Mouse (Mus musculus): Measurements from ENCODE around the gene Fcgr3. TPM values are rescaled to one million over a fixed set of nuclear protein-coding genes. Genes with fewer than 3 reads are reported as not detected.
A peak's percentile ranks its signal among the peaks of the same experiment; 100 is the strongest.
"Not testable (repeated sequence)": the region's sequence is repeated elsewhere in the genome, so short reads cannot be mapped to it uniquely, and the experiment has no call there.

The Fcgr3 gene
- polyA plus RNA-seq, 1 experiment from 2014 or later: 9.7 TPM

GRCm38 (mm10) chr1:171096110-171096964 lies 31.6 kb upstream of the Fcgr3 start:
- no peak for ATAC-seq (ENCODE audit: insufficient number of reproducible peaks, insufficient read depth, low FRiP score, low read depth)
- H3K9me3 ChIP-seq (ENCODE audit: control insufficient read depth, low read length): no peaks in the 10 kb centered on the region
- peak overlapping the region; percentile 47 for H3K4me2 ChIP-seq (ENCODE audit: low read length)
- no peaks in the 10 kb centered on the region for H3K36me3 ChIP-seq (ENCODE audit: control insufficient read depth, insufficient read depth, low read length)
- H3K4me3 ChIP-seq (ENCODE audit: control insufficient read depth in 1 of 2, insufficient read depth in 1 of 2, low read depth in 1 of 2, low read length in 2 of 2): no peak overlapping the region
- H3K9ac ChIP-seq (ENCODE audit: low read length): no peak overlapping the region
- WGBS: 23% methylated on average over 10 of the region's 10 CpGs
- H3K27me3 ChIP-seq (ENCODE audit: control insufficient read depth, insufficient read depth, low read length): no peaks in the 10 kb centered on the region
- no peak overlapping the region for H3K27ac ChIP-seq (replicated peaks in 1 of 2; ENCODE audit: control insufficient read depth in 1 of 2, insufficient read depth in 1 of 2, low read depth in 2 of 2, low read length in 2 of 2)
- peaks cover 6% of the 10 kb centered on the region in 2 experiments; a peak in 2 of 4 replicates for H3K4me1 ChIP-seq (ENCODE audit: control insufficient read depth in 2 of 2, insufficient read depth in 2 of 2, low read length in 2 of 2)

DNA sequence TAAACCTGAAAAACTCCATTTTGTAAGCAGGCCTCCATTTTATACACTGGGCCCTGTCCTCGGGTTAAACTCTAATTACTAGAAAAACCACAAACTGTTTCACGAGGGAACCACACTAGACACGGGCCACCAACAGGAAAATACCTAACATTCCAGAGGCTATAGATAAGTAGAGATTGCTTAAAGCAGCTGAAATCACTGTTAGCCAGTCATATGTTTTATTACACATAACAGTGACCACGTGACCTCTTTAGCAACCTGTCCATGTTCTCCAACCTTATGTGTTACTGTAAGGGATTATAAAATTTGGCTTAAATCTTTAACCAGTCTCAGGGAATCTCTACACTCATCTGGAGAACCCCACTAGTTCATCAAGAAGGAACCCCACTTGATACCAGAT lies 29.7 kb upstream of the Fcgr3 start:
- H3K9me3 ChIP-seq (ENCODE audit: control insufficient read depth, low read length): no peaks in the 10 kb centered on the region
- no peak for ATAC-seq (ENCODE audit: insufficient number of reproducible peaks, insufficient read depth, low FRiP score, low read depth)
- H3K4me1 ChIP-seq (ENCODE audit: control insufficient read depth in 2 of 2, insufficient read depth in 2 of 2, low read length in 2 of 2): peaks cover 6% of the 10 kb centered on the region in 2 experiments; a peak in 2 of 4 replicates
- no peaks in the 10 kb centered on the region for H3K36me3 ChIP-seq (ENCODE audit: control insufficient read depth, insufficient read depth, low read length)
- no peaks in the 10 kb centered on the region for H3K27me3 ChIP-seq (ENCODE audit: control insufficient read depth, insufficient read depth, low read length)
- H3K9ac ChIP-seq (ENCODE audit: low read length): no peak overlapping the region
- H3K4me2 ChIP-seq (ENCODE audit: low read length): no peak overlapping the region
- H3K27ac ChIP-seq (replicated peaks in 1 of 2; ENCODE audit: control insufficient read depth in 1 of 2, insufficient read depth in 1 of 2, low read depth in 2 of 2, low read length in 2 of 2): no peak overlapping the region
- no peak overlapping the region for H3K4me3 ChIP-seq (ENCODE audit: control insufficient read depth in 1 of 2, insufficient read depth in 1 of 2, low read depth in 1 of 2, low read length in 2 of 2)
- 36% methylated on average over 4 of the region's 4 CpGs for WGBS

GRCm38 (mm10) chr1:171090761-171091160 lies 26.0 kb upstream of the Fcgr3 start:
- 33% methylated on average over 2 of the region's 2 CpGs for WGBS
- no peak for ATAC-seq (ENCODE audit: insufficient number of reproducible peaks, insufficient read depth, low FRiP score, low read depth)
- Histone ChIP-seq H3K9ac (ENCODE audit: low read length) (no peak overlapping the region), H3K4me2 (ENCODE audit: low read length) (no peak overlapping the region), H3K27ac (replicated peaks in 1 of 2; ENCODE audit: control insufficient read depth in 1 of 2, insufficient read depth in 1 of 2, low read depth in 2 of 2, low read length in 2 of 2) (no peak overlapping the region), H3K4me1 (ENCODE audit: control insufficient read depth in 2 of 2, insufficient read depth in 2 of 2, low read length in 2 of 2) (peaks cover 0 to 7% of the 10 kb centered on the region in 2 experiments; a peak in 1 of 4 replicates), H3K27me3 (ENCODE audit: control insufficient read depth, insufficient read depth, low read length) (peaks cover 15% of the 10 kb centered on the region), H3K4me3 (ENCODE audit: control insufficient read depth in 1 of 2, insufficient read depth in 1 of 2, low read depth in 1 of 2, low read length in 2 of 2) (no peak overlapping the region), H3K36me3 (ENCODE audit: control insufficient read depth, insufficient read depth, low read length) (no peaks in the 10 kb centered on the region), H3K9me3 (ENCODE audit: control insufficient read depth, low read length) (no peaks in the 10 kb centered on the region)

DNA sequence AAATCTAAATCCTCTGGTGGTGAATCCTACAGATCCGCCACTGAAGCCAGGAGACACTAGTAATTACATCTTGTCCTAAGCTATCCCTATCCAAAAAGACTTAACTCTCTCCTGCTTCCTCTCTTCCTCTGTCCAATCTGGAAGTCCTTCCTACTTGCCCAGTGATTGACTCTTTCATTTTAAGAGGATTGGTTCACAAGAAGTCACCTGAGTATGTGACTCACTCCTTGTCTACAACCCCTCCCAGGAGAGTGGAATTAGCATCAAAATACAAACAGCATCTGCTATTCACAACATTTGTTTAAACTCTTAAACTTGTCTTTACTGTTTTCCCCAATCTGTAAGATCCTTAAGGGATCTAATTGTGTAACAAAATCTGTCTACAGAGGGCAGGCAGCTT lies 25.2 kb upstream of the Fcgr3 start:
- H3K9me3 ChIP-seq (ENCODE audit: control insufficient read depth, low read length): no peaks in the 10 kb centered on the region
- ATAC-seq (ENCODE audit: insufficient number of reproducible peaks, insufficient read depth, low FRiP score, low read depth): no peak
- H3K4me2 ChIP-seq (ENCODE audit: low read length): no peak overlapping the region
- no peak overlapping the region for H3K9ac ChIP-seq (ENCODE audit: low read length)
- no peak overlapping the region for H3K4me3 ChIP-seq (ENCODE audit: control insufficient read depth in 1 of 2, insufficient read depth in 1 of 2, low read depth in 1 of 2, low read length in 2 of 2)
- peaks cover 0 to 7% of the 10 kb centered on the region in 2 experiments; a peak in 1 of 4 replicates for H3K4me1 ChIP-seq (ENCODE audit: control insufficient read depth in 2 of 2, insufficient read depth in 2 of 2, low read length in 2 of 2)
- no peak overlapping the region for H3K27ac ChIP-seq (replicated peaks in 1 of 2; ENCODE audit: control insufficient read depth in 1 of 2, insufficient read depth in 1 of 2, low read depth in 2 of 2, low read length in 2 of 2)
- peaks cover 17% of the 10 kb centered on the region for H3K27me3 ChIP-seq (ENCODE audit: control insufficient read depth, insufficient read depth, low read length)
- H3K36me3 ChIP-seq (ENCODE audit: control insufficient read depth, insufficient read depth, low read length): no peaks in the 10 kb centered on the region
- WGBS: 92% methylated on average over 1 of the region's 1 CpGs

DNA sequence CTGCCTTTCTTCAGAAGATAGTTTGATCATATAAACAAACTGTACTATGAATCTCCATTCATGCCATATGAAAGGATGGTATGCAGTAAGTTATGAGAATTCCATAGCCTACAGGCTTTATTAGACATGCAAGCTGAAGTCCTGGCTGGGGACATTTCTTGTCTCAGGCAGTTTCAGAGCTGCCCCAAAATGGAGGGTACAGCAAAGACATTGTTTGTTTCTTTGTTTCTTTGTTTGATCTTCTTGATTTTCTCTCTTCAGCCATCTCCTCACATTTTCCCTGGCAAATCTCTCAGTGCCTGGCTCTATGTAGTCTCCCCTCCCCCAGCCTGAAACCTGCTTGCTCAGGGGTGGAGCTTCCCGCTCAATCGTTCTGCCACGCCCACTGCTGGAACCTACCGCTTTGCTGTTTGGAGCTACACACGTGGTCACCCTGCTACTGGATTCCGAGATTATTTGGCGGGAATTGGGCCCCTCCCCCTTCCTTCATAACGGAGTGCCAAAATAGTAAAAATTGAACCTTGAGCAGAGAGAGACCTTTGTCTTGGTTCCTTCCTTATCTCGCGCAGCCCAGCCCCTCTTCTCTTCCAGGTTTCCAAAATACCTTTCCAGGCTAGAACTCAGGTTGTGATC lies 23.6 kb upstream of the Fcgr3 start:
- not testable (repeated sequence) for ATAC-seq (ENCODE audit: insufficient number of reproducible peaks, insufficient read depth, low FRiP score, low read depth); H3K4me3 ChIP-seq (ENCODE audit: control insufficient read depth in 1 of 2, insufficient read depth in 1 of 2, low read depth in 1 of 2, low read length in 2 of 2); H3K4me1 ChIP-seq (ENCODE audit: control insufficient read depth in 2 of 2, insufficient read depth in 2 of 2, low read length in 2 of 2); H3K27ac ChIP-seq (replicated peaks in 1 of 2; ENCODE audit: control insufficient read depth in 1 of 2, insufficient read depth in 1 of 2, low read depth in 2 of 2, low read length in 2 of 2); H3K36me3 ChIP-seq (ENCODE audit: control insufficient read depth, insufficient read depth, low read length); H3K9ac ChIP-seq (ENCODE audit: low read length); H3K9me3 ChIP-seq (ENCODE audit: control insufficient read depth, low read length)
- Histone ChIP-seq H3K4me2 (ENCODE audit: low read length) (peak overlapping the region; percentile 43), H3K27me3 (ENCODE audit: control insufficient read depth, insufficient read depth, low read length) (peaks cover 17% of the 10 kb centered on the region)
- WGBS: 4% methylated on average over 10 of the region's 10 CpGs

- H3K27ac ChIP-seq (replicated peaks in 1 of 2; ENCODE audit: control insufficient read depth in 1 of 2, insufficient read depth in 1 of 2, low read depth in 2 of 2, low read length in 2 of 2): no peak overlapping the region
- no peaks in the 10 kb centered on the region for H3K9me3 ChIP-seq (ENCODE audit: control insufficient read depth, low read length)
- ATAC-seq (ENCODE audit: insufficient number of reproducible peaks, insufficient read depth, low FRiP score, low read depth): no peak
- H3K27me3 ChIP-seq (ENCODE audit: control insufficient read depth, insufficient read depth, low read length): peaks cover 17% of the 10 kb centered on the region
- WGBS: under 1% methylated on average over 26 of the region's 26 CpGs
- peak overlapping the region; percentile 49 to 55 for H3K4me3 ChIP-seq (ENCODE audit: control insufficient read depth in 1 of 2, insufficient read depth in 1 of 2, low read depth in 1 of 2, low read length in 2 of 2)
- H3K4me1 ChIP-seq (ENCODE audit: control insufficient read depth in 2 of 2, insufficient read depth in 2 of 2, low read length in 2 of 2): peaks cover 0 to 7% of the 10 kb centered on the region in 2 experiments; a peak in 1 of 4 replicates
- peak overlapping the region; percentile 61 for H3K9ac ChIP-seq (ENCODE audit: low read length)
- no peaks in the 10 kb centered on the region for H3K36me3 ChIP-seq (ENCODE audit: control insufficient read depth, insufficient read depth, low read length)
- peak overlapping the region; percentile 83 for H3K4me2 ChIP-seq (ENCODE audit: low read length)
These were observed 21.0 kb upstream of the Fcgr3 start for GRCm38 (mm10) chr1:171085718-171086117.

GRCm38 (mm10) chr1:171081512-171082231 lies 16.9 kb upstream of the Fcgr3 start:
- ATAC-seq (ENCODE audit: insufficient number of reproducible peaks, insufficient read depth, low FRiP score, low read depth): 0 out of 2 replicates have a peak, but pooled peaks have one; percentile 22
- not testable (repeated sequence) for H3K9me3 ChIP-seq (ENCODE audit: control insufficient read depth, low read length); H3K36me3 ChIP-seq (ENCODE audit: control insufficient read depth, insufficient read depth, low read length); H3K27ac ChIP-seq (replicated peaks in 1 of 2; ENCODE audit: control insufficient read depth in 1 of 2, insufficient read depth in 1 of 2, low read depth in 2 of 2, low read length in 2 of 2); H3K4me2 ChIP-seq (ENCODE audit: low read length); H3K4me3 ChIP-seq (ENCODE audit: control insufficient read depth in 1 of 2, insufficient read depth in 1 of 2, low read depth in 1 of 2, low read length in 2 of 2); H3K4me1 ChIP-seq (ENCODE audit: control insufficient read depth in 2 of 2, insufficient read depth in 2 of 2, low read length in 2 of 2); H3K9ac ChIP-seq (ENCODE audit: low read length)
- H3K27me3 ChIP-seq (ENCODE audit: control insufficient read depth, insufficient read depth, low read length): peaks cover 13% of the 10 kb centered on the region
- WGBS: 32% methylated on average over 9 of the region's 17 CpGs

All from heart, embryonic 14.5 days (tissue).